Comparison of ENCODE assay signal across 8 mouse cellular contexts in the genomic region with DNA sequence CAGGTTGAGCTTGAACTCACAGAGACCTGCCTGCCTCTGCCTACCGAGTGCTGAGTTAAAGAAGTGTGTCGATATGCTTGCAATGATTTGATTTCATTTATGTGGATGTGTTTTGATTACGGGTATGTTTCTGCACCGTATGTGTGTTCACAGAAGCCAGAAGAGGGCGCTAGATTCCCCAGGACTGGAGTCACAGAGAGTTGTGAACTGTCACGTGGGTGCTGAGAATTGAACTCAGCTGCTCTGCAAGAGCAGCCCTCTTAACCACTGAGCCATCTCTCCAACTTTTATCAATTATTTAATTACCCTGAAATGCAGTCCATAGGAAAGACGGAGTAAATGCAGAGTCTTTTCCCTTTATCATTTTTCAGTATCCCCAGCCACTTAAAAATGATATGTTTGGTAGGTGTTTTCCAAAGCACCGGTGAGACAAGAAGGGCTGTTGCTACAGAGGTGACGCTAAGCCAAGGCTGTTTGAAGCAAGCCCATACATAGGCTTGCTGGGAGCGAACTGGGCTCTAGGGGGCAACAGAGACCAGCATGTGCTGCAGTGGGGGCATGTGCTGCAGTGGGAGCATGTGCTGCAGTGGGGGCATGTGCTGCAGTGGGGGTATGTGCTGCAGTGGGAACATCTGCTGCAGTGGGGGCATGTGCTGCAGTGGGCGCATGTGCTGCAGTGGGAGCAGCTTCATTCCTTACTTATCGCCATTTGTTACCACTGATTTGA. TPM values are rescaled to one million over a fixed set of nuclear protein-coding genes. Genes with fewer than 3 reads are reported as not detected.
A peak's percentile ranks its signal among the peaks of the same experiment; 100 is the strongest.
DNase-seq lines count a peak whose midpoint lies in the region; ATAC-seq and TF ChIP-seq lines count a peak whose summit lies in the region.

No protein-coding gene starts in this region.

- no peak overlapping the region for H3K4me2 ChIP-seq in lung, embryonic 16.5 days (ENCODE audit: low read depth, low read length)

- in situ Hi-C loops in Patski (cut with MboI; ENCODE audit: low pct_unique_long_range_greater_than_20kb), result loop anchor here (10.0 kb wide), 1 partner anchor 721 kb away; no protein-coding TSS in a partner anchor

- no peak overlapping the region for H3K27ac ChIP-seq in lung, embryonic 16.5 days (ENCODE audit: low read length)

- no peaks in the 10 kb centered on the region for H3K9me3 ChIP-seq in lung, embryonic 16.5 days (ENCODE audit: control insufficient read depth, low read length)

- no peaks in the 10 kb centered on the region for H3K36me3 ChIP-seq in lung, embryonic 16.5 days (ENCODE audit: control insufficient read depth, insufficient read depth, low read length)

- H3K9ac ChIP-seq in lung, embryonic 16.5 days (ENCODE audit: low read length), result no peak overlapping the region

- no peaks in the 10 kb centered on the region for H3K4me1 ChIP-seq in lung, embryonic 16.5 days (replicated peaks; ENCODE audit: control insufficient read depth, insufficient read depth, low read length)

- TF ChIP-seq CTCF in Patski (IDR thresholded peaks at IDR 0.05), result peak; percentile 79

- DNase-seq in A20 (ENCODE audit: low read depth, low spot score) (peak; percentile 65), Patski (ENCODE audit: low read depth, low spot score) (no peak)
- peak; percentile 50 for DNase-seq in gastrocnemius, postnatal 14 days
- peak; percentile 53 to 66 for DNase-seq in kidney, postnatal 25 days
- DNase-seq in retina, postnatal 1 day, result peak; percentile 64

- intact Hi-C loops in gastrocnemius, postnatal 14 days (cut with DNase I; ENCODE audit: low total_unique reads), result loop anchor here (10.0 kb wide), 2 partner anchors 391 to 681 kb away; no protein-coding TSS in a partner anchor

- H3K4me3 ChIP-seq in lung, embryonic 16.5 days (ENCODE audit: low read length), result no peak overlapping the region

- no peaks in the 10 kb centered on the region for H3K27me3 ChIP-seq in Patski
- H3K27me3 ChIP-seq in lung, embryonic 16.5 days (ENCODE audit: control insufficient read depth, insufficient read depth, low read depth, low read length), result no peaks in the 10 kb centered on the region

- POLR2A ChIA-PET in Patski (lab: Charles Lee), result no interaction called here

- 58% methylated on average over 12 of the region's 12 CpGs for WGBS in lung, embryonic 16.5 days

- CTCF ChIA-PET in Patski (lab: Charles Lee), result interaction anchor here (0.9 to 2.0 kb wide), 7 partner anchors 17 to 407 kb away, joined by 3 to 5 read pairs (median 3); no protein-coding TSS in a partner anchor

- no peak for ATAC-seq in Patski
- ATAC-seq in common myeloid progenitor, adult 5-6 weeks (replicated peaks; ENCODE audit: low read depth, poor library complexity, severe bottlenecking), result peak; percentile 91
- peak; percentile 51; the same call in 1 of the 2 replicates for ATAC-seq in lung, embryonic 16.5 days (ENCODE audit: low read depth)
- no peak for ATAC-seq in activated CD4-positive, CD25-positive, alpha-beta regulatory T cell, adult 4 months

RNA-seq across cellular contexts. Expression of gene Capn8, which starts 11.0 kb away (rescaled TPM):
- polyA plus RNA-seq in Patski (2021), result 0.06 TPM
- total RNA-seq in common myeloid progenitor, adult 5-6 weeks (2017), result 0.37 TPM in 1 of 2 replicates, not detected in the other
- total RNA-seq in gastrocnemius, postnatal 14 days (2021), result not detected
- polyA plus RNA-seq in lung, embryonic 16.5 days (2015; fragmentation: Nextera tagmentation; extraction: Ambion mirVana), result 0.06 TPM in 1 of 2 replicates, not detected in the other
- under 1 TPM in 1 of 2 experiments, not detected in 1; 0.13 TPM for polyA plus RNA-seq in activated CD4-positive, CD25-positive, alpha-beta regulatory T cell, adult 4 months (2017; shearing (Covaris generic))

RNA-seq across cellular contexts. Expression of gene Capn2, which starts 36.4 kb away (rescaled TPM):
- 281 TPM for polyA plus RNA-seq in Patski (2021)
- 22.4 TPM in 2 replicates for total RNA-seq in common myeloid progenitor, adult 5-6 weeks (2017)
- 10 to 100 TPM; 60.2 to 70.7 TPM for total RNA-seq in gastrocnemius, postnatal 14 days (2021)
- polyA plus RNA-seq in lung, embryonic 16.5 days (2015; fragmentation: Nextera tagmentation; extraction: Ambion mirVana), result 127 and 136 TPM in 2 replicates
- polyA plus RNA-seq in activated CD4-positive, CD25-positive, alpha-beta regulatory T cell, adult 4 months (2017; shearing (Covaris generic)), result 10 to 100 TPM; 44.3 to 47.1 TPM

Comparison
In these comparisons a context has a peak if more than half of its experiments do, and no peak if none do; other contexts are left out.
1. ATAC-seq: peak in common myeloid progenitor, adult 5-6 weeks (single experiment) and lung, embryonic 16.5 days (single experiment); none in Patski (single experiment) and activated CD4-positive, CD25-positive, alpha-beta regulatory T cell, adult 4 months (single experiment).